Mouse (Mus musculus) heart, embryonic 16.5 days (tissue): ENCODE data around the gene Opa1. TPM values are rescaled to one million over a fixed set of nuclear protein-coding genes. Genes with fewer than 3 reads are reported as not detected.

ENCODE experiments used
- ATAC-seq: fragments of 200-750 bp; cut with Nextera tagmentation; replicated peaks from 2 replicates; pipeline ENCODE4 v1.8.0; 2017; ENCODE audit warnings: moderate number of reproducible peaks; ENCODE audit not compliant: insufficient read depth, low FRiP score; ENCODE audit errors: extremely low read depth
- H3K27ac ChIP-seq: fragments of 300-500 bp; sonication (generic); 2 replicates; pipeline ENCODE4 v1.5.1; 2014; ENCODE audit warnings: mild to moderate bottlenecking, low read length, control low read depth, moderate library complexity
- H3K27me3 ChIP-seq: fragments of 300-500 bp; sonication (generic); 2 replicates; pipeline ENCODE4 v1.6.1; 2014; ENCODE audit warnings: low read length, mixed read lengths; ENCODE audit not compliant: control insufficient read depth, insufficient read depth
- H3K36me3 ChIP-seq: fragments of 300-500 bp; sonication (generic); 2 replicates; pipeline ENCODE4 v1.6.1; 2014; ENCODE audit not compliant: control insufficient read depth, insufficient read depth
- H3K4me1 ChIP-seq: fragments of 300-500 bp; sonication (generic); 2 replicates; pipeline ENCODE4 v1.6.1; 2014; ENCODE audit warnings: low read length, mixed read lengths; ENCODE audit not compliant: control insufficient read depth, insufficient read depth
- H3K4me2 ChIP-seq: fragments of 300-500 bp; sonication (generic); 2 replicates; pipeline ENCODE4 v1.6.1; 2014; ENCODE audit warnings: low read depth, mild to moderate bottlenecking, control low read depth, low read length
- H3K4me3 ChIP-seq: fragments of 300-500 bp; sonication (generic); 2 replicates; pipeline ENCODE4 v1.5.1; 2014; ENCODE audit warnings: mild to moderate bottlenecking, control low read depth, low read length
- H3K9ac ChIP-seq: fragments of 300-500 bp; sonication (generic); 2 replicates; pipeline ENCODE4 v1.6.1; 2014; ENCODE audit warnings: low read length, control low read depth
- H3K9me3 ChIP-seq: fragments of 300-500 bp; sonication (generic); replicated peaks from 2 replicates; pipeline ENCODE4 v1.6.1; 2016; ENCODE audit warnings: low read length; ENCODE audit not compliant: control insufficient read depth
- WGBS: fragments of 180-500 bp; shearing (Covaris S2); extraction: QIAGEN DNeasy Blood & Tissue Kit; methylation state at CpG from one replicate; pipeline ENCODE4 v1.1.7; 2014; 5-methylcytosine and 5-hydroxymethylcytosine counted together
- polyA plus RNA-seq: library from polyadenylated mRNA; unstranded; fragments of >200 nt; fragmentation: Nextera tagmentation; extraction: Ambion mirVana; gene quantifications from 2 replicates; pipeline ENCODE4 v1.2.1, GENCODE M21; 2015

The Opa1 gene
- polyA plus RNA-seq, 1 experiment from 2014 or later, result 42.0 TPM

- Histone ChIP-seq H3K4me3 (no peak overlapping the region), H3K36me3 (no peaks in the 10 kb centered on the region), H3K4me2 (no peak overlapping the region), H3K9ac (no peak overlapping the region), H3K27ac (no peak overlapping the region), H3K9me3 (no peaks in the 10 kb centered on the region), H3K4me1 (peaks cover 12% of the 10 kb centered on the region), H3K27me3 (no peaks in the 10 kb centered on the region)
- WGBS, result 37% methylated on average over 5 of the region's 5 CpGs
- no peak; the same call in 1 of the 2 replicates for ATAC-seq
Observed at GRCm38 (mm10) chr16:29693025-29693682, 114.0 kb downstream of the Opa1 start.

- 59% methylated on average over 6 of the region's 6 CpGs for whole genome bisulfite sequencing
- Histone ChIP-seq H3K4me3 (no peak overlapping the region), H3K27me3 (no peaks in the 10 kb centered on the region), H3K9me3 (peaks cover 5% of the 10 kb centered on the region), H3K27ac (no peak overlapping the region), H3K4me2 (no peak overlapping the region), H3K4me1 (peaks cover 12% of the 10 kb centered on the region), H3K36me3 (no peaks in the 10 kb centered on the region), H3K9ac (no peak overlapping the region)
- no peak for ATAC-seq
Observed at GRCm38 (mm10) chr16:29693791-29694419, 114.8 kb downstream of the Opa1 start.

GRCm38 (mm10) chr16:29694420-29694959, 115.4 kb downstream of the Opa1 start:
- Histone ChIP-seq H3K9ac (no peak overlapping the region), H3K27ac (no peak overlapping the region), H3K27me3 (no peaks in the 10 kb centered on the region), H3K4me1 (peaks cover 12% of the 10 kb centered on the region), H3K36me3 (no peaks in the 10 kb centered on the region), H3K4me3 (no peak overlapping the region), H3K4me2 (no peak overlapping the region), H3K9me3 (peaks cover 8% of the 10 kb centered on the region)
- WGBS, result 55% methylated on average over 9 of the region's 9 CpGs
- ATAC-seq, result no peak

Other genes starting within 250 kb of the Opa1 start
- 0.20 TPM in 1 of 2 replicates, not detected in the other for gene Atp13a5, start 200.6 kb upstream of the Opa1 start, polyA plus RNA-seq
- gene Atp13a4, start 34.5 kb upstream of the Opa1 start, polyA plus RNA-seq, result 0.25 TPM in 1 of 2 replicates, not detected in the other